8 mouse cellular contexts compared by ENCODE assay signal in the genomic region with DNA sequence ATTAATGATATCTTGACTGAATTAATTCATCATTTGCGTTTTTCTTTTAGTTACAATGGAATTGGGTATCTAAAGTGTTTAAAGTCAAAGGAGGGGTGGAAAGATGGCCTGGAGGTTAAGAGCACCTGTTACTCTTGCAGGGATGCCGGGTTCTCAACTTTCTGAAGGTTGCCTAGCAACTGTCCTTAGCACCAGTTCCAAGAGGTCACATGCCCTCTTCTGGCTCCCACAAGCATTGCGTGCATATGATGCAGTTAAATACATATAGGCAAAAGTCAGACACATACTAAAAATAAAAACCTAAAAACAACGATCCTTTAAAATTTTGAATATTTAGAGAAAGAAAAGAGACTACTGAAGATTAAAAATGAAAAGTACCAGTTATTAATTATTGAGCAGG. TPM values are rescaled to one million over a fixed set of nuclear protein-coding genes. Genes with fewer than 3 reads are reported as not detected.
DNase-seq lines count a peak whose midpoint lies in the region; ATAC-seq and TF ChIP-seq lines count a peak whose summit lies in the region.

No protein-coding gene starts in this region.

- no peak overlapping the region for H3K4me2 ChIP-seq in myocyte (ENCODE audit: low read depth)

- H3K79me2 ChIP-seq in myocyte (ENCODE audit: control insufficient read depth, insufficient read depth), result peaks cover 89% of the 10 kb centered on the region

- peak; percentile 28 to 34 for DNase-seq in adrenal gland, postnatal 36 days
- no peak for DNase-seq in adrenal gland, adult 18-20 months (ENCODE audit: low spot score in 2 of 2)
- peak; percentile 64 for DNase-seq in A20 (ENCODE audit: low read depth, low spot score)
- DNase-seq in kidney, postnatal 14 days, result peak; percentile 47
- DNase-seq in frontal cortex, postnatal 25 days (ENCODE audit: low spot score in 2 of 2), result no peak
- DNase-seq in yolk sac, embryonic 10.5 days (ENCODE audit: low spot score), result no peak

- peaks cover 23% of the 10 kb centered on the region for H3K36me3 ChIP-seq in myocyte (ENCODE audit: control insufficient read depth, insufficient read depth)

- H3K27me3 ChIP-seq in myocyte (ENCODE audit: control insufficient read depth, insufficient read depth, insufficient read length), result no peaks in the 10 kb centered on the region

- no peak overlapping the region for H3ac ChIP-seq in myocyte (ENCODE audit: control insufficient read depth, insufficient read length)

- ATAC-seq in common myeloid progenitor, adult 5-6 weeks (replicated peaks; ENCODE audit: low read depth, poor library complexity, severe bottlenecking), result peak; percentile 93

- no peak for TF ChIP-seq POLR2A in myocyte (IDR thresholded peaks at IDR 0.05; ENCODE audit: insufficient read length, low read depth)

- no peak overlapping the region for H3K4me3 ChIP-seq in myocyte

TF ChIP-seq in myocyte, 11 proteins besides CTCF, POLR2A, EP300 and RAD21:
- TF ChIP-seq REST (IDR thresholded peaks at IDR 0.05; ENCODE audit: insufficient read depth, insufficient read length) (no peak), USF1 (IDR thresholded peaks at IDR 0.05; ENCODE audit: low read depth) (peak; percentile 67), MYOD1 (IDR thresholded peaks at IDR 0.05; ENCODE audit: control insufficient read depth in 1 of 3, insufficient read length in 2 of 3, low read depth in 2 of 3) (peak in 2 of 3 experiments; percentile 10 to 24)

RNA-seq across cellular contexts. Expression of gene Akirin2, which starts 10.2 kb away (rescaled TPM):
- total RNA-seq in adrenal gland, postnatal 36 days (2021), result 10 to 100 TPM; 79.8 to 86.1 TPM
- 10 to 100 TPM; 67.5 to 76.6 TPM for total RNA-seq in adrenal gland, adult 18-20 months (2021)
- total RNA-seq in common myeloid progenitor, adult 5-6 weeks (2017), result 42.0 and 60.8 TPM in 2 replicates
- 97.4 TPM for polyA plus RNA-seq in myocyte (2012; fragmentation: generic; extraction: Trizol)

RNA-seq across cellular contexts. Expression of gene Orc3, which starts 53.8 kb away (rescaled TPM):
- total RNA-seq in adrenal gland, postnatal 36 days (2021), result 10 to 100 TPM; 58.0 to 61.2 TPM
- 10 to 100 TPM; 48.4 to 48.9 TPM for total RNA-seq in adrenal gland, adult 18-20 months (2021)
- total RNA-seq in common myeloid progenitor, adult 5-6 weeks (2017), result 87.5 and 96.9 TPM in 2 replicates
- polyA plus RNA-seq in myocyte (2012; fragmentation: generic; extraction: Trizol), result 20.0 TPM

RNA-seq across cellular contexts. Expression of gene Rars2, which starts 53.8 kb away (rescaled TPM):
- 10 to 100 TPM; 38.7 to 39.3 TPM for total RNA-seq in adrenal gland, postnatal 36 days (2021)
- 10 to 100 TPM; 31.7 to 31.9 TPM for total RNA-seq in adrenal gland, adult 18-20 months (2021)
- total RNA-seq in common myeloid progenitor, adult 5-6 weeks (2017), result 36.6 and 46.2 TPM in 2 replicates
- polyA plus RNA-seq in myocyte (2012; fragmentation: generic; extraction: Trizol), result 15.4 TPM

Comparison
In these comparisons a context has a peak if more than half of its experiments do, and no peak if none do; other contexts are left out.
1. DNase-seq: peak in adrenal gland, postnatal 36 days (2 of 2), A20 (single experiment) and kidney, postnatal 14 days (single experiment); none in adrenal gland, adult 18-20 months (0 of 2), frontal cortex, postnatal 25 days (0 of 2) and yolk sac, embryonic 10.5 days (single experiment).